Mouse (Mus musculus): ENCODE data around the gene Tcf7l1. TPM values are rescaled to one million over a fixed set of nuclear protein-coding genes. Genes with fewer than 3 reads are reported as not detected.

Tcf7l1 gene
- total RNA-seq, 1 experiment from 2014 or later, result 18.2 TPM

GRCm38 (mm10) chr6:72659717-72660390 is 129.2 kb downstream of the Tcf7l1 start:
- peak; percentile 51 for DNase-seq

GRCm38 (mm10) chr6:72658006-72658405 is 131.0 kb downstream of the Tcf7l1 start:
- DNase-seq, result peak; percentile 57

- DNase-seq, result no peak
These were observed 133.0 kb downstream of the Tcf7l1 start for GRCm38 (mm10) chr6:72656053-72656442.

- peak; percentile 85 for DNase-seq
These were observed 133.6 kb downstream of the Tcf7l1 start for GRCm38 (mm10) chr6:72655309-72656052.

DNA sequence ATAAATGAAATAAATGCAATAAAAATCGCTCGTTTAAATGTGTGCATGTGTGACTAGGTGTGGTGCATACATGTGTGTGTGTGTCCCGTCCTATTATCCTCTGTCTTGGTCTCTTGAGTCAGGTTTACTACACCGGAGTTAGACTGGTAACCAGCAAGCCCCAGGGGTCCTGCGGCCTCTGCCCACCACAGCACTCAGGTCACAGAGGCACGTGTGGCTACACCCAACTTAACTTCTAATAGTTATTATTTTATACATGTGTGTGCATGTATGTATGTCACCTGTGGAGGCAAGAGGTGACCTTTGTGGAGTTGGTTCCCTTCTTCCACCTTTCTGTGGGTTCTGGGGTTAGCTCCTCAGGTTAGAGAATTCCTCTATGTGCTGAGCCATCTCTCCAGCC is 134.7 kb downstream of the Tcf7l1 start:
- DNase-seq, result no peak

DNA sequence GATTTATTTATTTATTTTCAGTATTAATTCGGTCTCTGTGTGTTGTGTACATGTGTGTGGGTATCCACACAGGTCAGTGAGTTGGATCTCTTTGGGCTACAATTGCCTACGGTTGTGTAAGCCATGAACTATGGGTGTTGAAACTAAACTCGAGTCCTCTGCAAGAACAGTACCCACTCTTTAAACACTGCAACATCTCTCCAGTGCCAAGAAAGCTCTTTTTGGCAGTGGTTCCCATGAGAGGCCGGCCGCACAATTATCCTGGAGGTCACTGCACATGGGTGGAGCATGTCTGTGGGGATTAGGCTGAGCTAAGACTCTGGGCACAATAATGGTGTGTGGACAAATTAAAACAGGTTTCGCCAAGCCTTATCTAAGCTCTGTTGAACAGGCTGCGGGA is 135.6 kb downstream of the Tcf7l1 start:
- peak; percentile 86 for DNase-seq

- DNase-seq, result no peak
These were observed 138.7 kb downstream of the Tcf7l1 start for GRCm38 (mm10) chr6:72650338-72650851.

GRCm38 (mm10) chr6:72648002-72648595 is 141.0 kb downstream of the Tcf7l1 start:
- no peak for DNase-seq

- peak; percentile 79 for DNase-seq
These were observed 141.7 kb downstream of the Tcf7l1 start for GRCm38 (mm10) chr6:72647383-72647820.

- DNase-seq, result no peak
These were observed 143.7 kb downstream of the Tcf7l1 start for GRCm38 (mm10) chr6:72645364-72645763.

DNA sequence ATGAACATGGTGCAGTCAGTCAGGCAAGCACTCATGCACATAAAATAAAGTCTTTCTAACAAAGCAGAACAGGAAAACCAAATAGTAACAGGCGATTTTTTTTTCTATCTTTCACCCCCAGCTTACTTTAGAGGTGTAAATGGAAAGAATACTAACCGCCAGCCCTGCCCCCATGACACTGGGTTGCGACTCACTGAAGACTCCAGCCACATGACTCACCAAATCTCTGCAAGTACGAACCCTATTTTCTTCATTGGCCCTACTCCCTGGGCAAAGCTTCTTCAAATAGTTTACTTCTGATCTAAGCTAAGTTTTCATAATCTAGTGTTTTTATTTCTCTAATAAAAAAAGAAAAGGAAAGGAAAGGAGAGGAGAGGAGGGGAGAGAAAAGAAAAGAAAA is 144.5 kb downstream of the Tcf7l1 start:
- no peak for DNase-seq

- no peak for DNase-seq
These were observed 147.7 kb downstream of the Tcf7l1 start for GRCm38 (mm10) chr6:72641218-72641954.

- DNase-seq, result no peak
These were observed 152.1 kb downstream of the Tcf7l1 start for GRCm38 (mm10) chr6:72636940-72637339.

DNA sequence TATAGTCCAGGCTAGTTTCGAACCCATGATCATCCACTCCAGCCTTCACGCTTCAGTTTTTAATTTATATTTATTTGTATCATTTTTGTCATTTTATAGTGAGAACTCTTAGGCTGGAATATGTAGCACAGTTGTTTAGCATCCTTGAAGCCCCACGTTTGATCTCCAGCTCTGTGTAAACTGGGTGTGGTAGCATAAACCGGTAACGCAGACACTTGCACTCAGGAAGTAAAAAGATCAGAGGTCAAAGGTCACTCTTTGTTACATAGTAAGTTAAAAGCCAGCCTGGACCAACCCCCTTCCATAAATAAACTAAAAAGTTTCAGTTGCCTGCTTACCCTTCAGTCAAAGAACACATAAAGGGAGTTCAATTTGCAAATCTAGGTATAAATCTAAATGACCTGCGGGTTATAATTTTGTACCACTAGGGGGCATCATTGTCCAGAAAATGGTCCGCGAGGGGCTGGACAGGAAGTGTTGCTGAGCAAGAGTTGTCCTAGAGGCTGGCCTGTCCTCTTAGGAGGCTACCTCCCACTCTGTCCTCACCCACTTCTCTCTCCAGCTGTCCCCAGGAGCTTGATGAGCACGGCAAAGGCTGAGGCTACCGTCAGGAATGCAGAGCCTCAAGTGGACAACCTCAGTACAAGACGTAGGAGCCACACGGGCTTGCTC is 153.2 kb downstream of the Tcf7l1 start:
- DNase-seq, result peak; percentile 78

- no peak for DNase-seq
These were observed 154.7 kb downstream of the Tcf7l1 start for GRCm38 (mm10) chr6:72634311-72634710.

DNA sequence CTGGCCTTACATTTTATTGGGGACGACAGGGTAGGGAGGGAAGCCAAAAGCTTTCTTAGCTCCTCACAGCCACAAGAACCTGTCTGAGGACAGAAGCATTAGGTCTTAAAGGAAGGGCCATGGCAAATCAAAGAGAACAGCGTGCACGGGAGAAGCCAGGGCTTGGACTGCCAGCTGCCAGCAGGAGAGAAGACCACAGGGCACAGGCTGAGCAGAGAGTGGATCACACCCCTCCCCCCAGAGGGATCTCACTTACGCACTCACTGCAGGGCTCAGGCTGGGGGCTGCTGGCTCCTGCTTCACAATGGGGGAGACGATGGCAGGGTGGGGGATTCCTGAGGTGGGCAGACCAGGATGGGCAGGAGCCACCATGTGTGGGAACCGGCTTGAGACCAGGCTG is 157.4 kb downstream of the Tcf7l1 start:
- DNase-seq, result no peak

DNA sequence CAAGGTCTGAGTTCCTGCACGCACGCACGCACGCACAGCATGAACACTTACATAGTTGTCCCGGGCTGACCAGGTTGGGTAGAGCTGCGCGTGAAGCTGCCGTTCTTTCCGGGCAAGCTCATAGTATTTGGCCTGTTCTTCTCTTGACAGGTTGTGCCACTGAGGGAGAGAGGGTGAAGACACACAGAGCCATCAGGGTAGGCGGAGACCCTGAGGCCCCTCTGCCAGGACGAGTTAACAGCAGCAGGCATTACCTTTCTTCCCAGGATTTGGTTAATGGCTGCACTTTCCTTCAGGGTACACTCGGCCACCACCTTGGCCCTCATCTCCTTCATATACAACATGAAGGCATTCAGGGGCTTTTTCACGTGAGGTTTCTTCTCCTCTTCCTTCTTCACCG is 158.1 kb downstream of the Tcf7l1 start:
- DNase-seq, result no peak

GRCm38 (mm10) chr6:72630370-72630769 is 158.7 kb downstream of the Tcf7l1 start:
- DNase-seq, result no peak

GRCm38 (mm10) chr6:72627276-72627675 is 161.8 kb downstream of the Tcf7l1 start:
- DNase-seq, result no peak

DNA sequence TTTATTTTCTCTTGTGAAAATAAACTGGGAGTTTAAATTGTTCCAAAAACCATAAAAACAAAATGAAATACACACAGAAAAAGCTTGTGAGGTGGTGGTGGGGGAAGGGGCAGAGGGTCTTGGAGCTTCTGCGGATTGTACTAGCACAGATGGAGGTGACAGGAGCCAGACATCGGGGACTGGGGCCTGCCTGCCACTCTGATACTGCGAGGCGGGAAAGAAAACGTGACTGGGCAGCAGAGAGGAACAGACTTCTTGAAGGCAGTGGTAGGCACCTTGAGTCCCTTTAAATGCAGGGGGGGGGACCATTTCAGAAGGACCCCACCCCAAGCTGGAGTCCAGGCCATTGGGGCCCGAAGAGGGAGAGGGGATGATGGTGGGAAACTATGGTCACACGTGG is 162.7 kb downstream of the Tcf7l1 start:
- DNase-seq, result no peak

DNA sequence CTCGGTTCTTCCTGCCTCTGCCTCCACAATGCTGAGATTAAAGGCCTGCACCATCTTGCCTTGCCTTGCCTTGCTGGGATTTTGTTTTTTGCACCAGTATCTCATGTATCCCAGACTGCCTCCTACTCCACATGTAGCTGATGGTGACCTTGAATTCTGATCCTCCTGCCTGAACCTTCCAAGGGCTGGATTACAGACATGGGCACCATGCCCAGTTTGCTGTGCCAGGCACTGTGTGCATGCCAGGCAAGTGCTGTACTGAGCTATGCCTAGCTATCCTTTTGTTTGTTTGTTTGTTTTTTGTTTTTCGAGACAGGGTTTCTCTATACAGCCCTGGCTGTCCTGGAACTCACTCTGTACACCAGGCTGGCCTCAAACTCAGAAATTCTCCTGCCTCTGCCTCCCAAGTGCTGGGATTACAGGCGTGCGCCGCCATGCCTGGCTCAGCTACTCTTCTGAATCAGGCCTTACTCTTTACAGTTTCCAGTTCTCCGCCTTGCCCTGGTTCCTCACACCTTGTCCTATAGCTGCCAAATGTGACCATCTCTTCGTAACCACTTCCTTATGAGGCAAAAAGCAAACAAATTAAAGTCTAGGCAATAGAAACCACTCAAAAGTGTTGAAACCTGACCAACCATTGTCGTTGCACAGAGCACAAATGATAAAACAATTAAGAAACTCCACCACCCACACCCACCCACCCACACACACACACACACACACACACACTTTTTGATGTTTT is 165.2 kb downstream of the Tcf7l1 start:
- DNase-seq, result peak; percentile 81
